Mouse (Mus musculus) embryo, embryonic 9.5 days (tissue): Measurements from ENCODE around the gene Shroom3.

Experiments used
- DNase-seq: peaks from one replicate; pipeline ENCODE4 v3.0.0-alpha.2; 2017; ENCODE audit errors: extremely low spot score

Shroom3 gene

DNA sequence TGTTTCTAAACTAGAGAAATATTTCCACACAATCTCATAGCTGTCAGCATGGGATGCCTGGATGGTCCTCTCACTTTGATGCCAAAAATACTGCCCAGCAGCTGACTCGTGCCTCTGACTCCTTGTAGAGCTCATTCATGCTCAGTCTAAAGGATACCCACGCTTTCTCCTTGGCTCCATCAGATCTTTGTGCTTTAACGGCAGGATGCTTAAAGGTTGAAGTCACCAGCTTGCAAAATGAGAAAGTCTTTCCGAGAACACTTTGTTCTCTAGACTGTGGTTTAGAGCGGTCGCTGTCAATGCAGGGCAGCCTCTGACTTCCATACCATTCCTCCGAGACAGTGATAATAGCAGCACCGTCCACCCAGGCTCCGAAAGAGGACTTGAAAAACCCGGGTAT is 249.8 kb downstream of the Shroom3 start:
- no peak for DNase-seq

- DNase-seq: no peak
Observed at GRCm38 (mm10) chr5:92933599-92934217, 250.5 kb downstream of the Shroom3 start.

DNA sequence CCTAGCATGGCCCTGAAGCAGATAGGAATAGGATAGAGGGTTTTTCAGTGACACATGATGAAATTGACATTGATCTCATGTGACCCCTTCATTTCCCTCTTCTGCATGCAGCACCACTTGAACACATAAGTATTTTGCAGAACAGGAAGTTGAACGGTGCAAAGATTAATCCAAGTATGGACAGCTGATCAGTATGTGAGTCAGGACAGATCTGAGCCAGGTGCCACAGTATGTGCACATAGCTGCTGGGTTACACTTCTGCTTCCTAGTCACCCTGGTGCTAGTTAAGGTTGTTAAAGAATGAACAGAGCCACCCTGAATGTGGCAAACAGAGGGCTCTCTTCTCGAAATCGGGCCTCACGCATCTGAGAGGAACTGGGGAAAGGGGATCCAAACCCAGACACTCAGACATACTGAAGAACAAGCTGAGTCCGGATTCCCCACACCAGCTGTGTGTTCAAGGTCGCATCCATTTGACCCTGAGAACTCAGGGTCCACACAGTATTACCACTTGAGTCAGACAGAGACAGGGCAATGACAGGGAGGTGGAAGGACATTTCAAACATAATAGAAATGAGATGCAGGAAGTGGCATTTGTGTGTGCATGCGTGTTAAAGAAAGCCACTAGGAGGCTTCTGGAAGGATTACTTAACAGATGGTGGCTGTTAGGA is 251.2 kb downstream of the Shroom3 start:
- no peak for DNase-seq

- no peak for DNase-seq
Observed at GRCm38 (mm10) chr5:92935883-92936282, 252.6 kb downstream of the Shroom3 start.

GRCm38 (mm10) chr5:92937701-92938100 is 254.5 kb downstream of the Shroom3 start:
- DNase-seq: no peak

DNA sequence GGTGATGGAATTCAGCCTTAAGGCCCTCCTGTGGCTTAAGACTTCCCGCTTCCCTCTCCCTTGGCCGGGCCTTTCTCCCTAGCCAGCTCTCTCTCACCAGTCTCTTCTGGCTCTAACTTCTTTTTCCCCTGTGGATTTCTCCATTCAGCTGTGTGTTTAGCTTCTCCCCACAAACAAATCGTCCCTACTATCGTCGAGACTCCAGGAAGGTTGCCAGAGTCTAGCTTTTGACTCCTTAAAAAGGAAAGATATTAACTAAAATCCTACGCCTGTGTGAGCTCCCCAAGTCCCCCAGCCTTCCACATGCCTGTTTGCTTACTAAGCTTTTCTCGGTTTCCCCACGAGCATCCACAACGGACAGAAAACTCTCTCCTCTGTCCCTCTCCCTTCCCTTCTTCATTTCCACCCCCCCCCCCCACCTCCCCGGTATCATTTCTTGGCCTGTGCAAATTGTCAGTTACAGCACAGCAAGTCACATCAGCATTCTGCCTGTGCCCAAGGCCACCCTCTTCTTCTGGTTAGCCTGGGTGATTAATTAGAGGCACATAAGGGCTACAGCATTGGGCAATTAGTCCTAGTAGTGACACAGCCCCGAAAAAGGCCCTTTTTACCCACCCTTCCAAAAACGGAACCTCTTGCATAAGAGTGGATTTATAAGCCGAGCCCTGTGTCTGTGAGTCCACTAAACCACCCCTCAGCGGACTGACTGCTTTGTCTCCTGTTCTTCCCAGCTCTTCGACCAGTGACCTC is 256.2 kb downstream of the Shroom3 start:
- DNase-seq: no peak

GRCm38 (mm10) chr5:92942166-92942565 is 258.9 kb downstream of the Shroom3 start:
- DNase-seq: no peak

- no peak for DNase-seq
Observed at GRCm38 (mm10) chr5:92942577-92942976, 259.3 kb downstream of the Shroom3 start.

- no peak for DNase-seq
Observed at GRCm38 (mm10) chr5:92944867-92945266, 261.6 kb downstream of the Shroom3 start.

- no peak for DNase-seq
Observed at GRCm38 (mm10) chr5:92948972-92949745, 265.9 kb downstream of the Shroom3 start.

DNA sequence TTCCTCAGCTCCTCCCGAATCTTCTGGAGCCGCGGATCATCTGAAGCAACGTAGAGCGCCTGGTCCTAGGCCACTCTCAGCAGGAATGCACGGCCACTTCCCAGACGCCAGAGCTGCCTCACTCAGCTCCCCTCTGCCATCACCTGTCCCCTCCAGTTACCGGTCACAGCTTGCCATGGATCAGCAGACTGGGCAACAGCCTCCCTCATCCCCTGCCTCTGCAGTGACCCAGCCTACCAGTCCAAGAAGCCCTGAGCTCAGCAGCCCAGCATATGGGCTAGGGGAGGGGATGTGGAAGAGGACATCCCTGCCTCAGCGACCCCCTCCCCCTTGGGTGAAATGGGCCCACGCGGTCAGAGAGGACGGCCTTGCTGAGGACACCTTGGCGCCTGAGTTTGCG is 267.3 kb downstream of the Shroom3 start:
- no peak for DNase-seq

DNA sequence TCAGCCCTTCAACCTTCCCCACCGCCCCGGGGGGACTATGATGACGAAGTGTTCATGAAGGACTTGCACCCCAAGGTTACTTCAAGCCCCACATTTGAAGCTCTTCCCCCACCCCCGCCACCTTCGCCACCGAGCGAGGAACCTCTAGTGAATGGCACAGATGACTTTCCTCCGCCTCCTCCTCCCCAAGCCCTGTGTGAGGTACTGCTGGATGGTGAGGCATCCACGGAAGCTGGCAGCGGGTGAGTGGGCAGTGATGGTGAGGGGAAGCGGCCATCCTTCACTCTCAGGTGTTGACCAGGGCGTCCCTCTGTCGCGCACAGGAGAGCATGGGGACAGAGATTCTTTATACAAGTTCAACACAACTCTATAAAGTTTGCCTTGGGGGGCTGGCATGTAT is 267.8 kb downstream of the Shroom3 start:
- DNase-seq: no peak

GRCm38 (mm10) chr5:92953865-92954264 is 270.6 kb downstream of the Shroom3 start:
- DNase-seq: no peak

DNA sequence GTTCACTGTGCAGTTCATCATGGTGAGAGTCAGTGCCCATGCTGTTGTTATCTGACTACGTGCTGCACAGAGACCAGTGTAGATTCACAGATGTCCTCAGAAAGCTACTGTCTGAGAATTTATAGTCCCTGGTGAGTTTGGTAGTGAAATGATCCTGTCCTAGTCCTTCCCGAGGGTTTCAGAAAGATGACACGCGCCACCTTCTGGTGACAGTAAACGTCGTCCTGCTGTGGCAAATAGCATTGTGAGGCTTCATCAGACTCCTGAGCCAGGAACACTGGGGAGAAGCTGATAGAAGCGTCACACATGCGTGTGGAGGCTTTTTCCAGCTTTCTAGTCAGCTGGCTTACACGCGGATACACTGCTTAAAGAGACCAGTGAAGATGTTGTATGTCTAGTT is 271.1 kb downstream of the Shroom3 start:
- DNase-seq: peak; percentile 72

- DNase-seq: peak; percentile 51
Observed at GRCm38 (mm10) chr5:92954827-92955475, 271.7 kb downstream of the Shroom3 start.

- DNase-seq: no peak
Observed at GRCm38 (mm10) chr5:92959287-92959686, 276.1 kb downstream of the Shroom3 start.

DNA sequence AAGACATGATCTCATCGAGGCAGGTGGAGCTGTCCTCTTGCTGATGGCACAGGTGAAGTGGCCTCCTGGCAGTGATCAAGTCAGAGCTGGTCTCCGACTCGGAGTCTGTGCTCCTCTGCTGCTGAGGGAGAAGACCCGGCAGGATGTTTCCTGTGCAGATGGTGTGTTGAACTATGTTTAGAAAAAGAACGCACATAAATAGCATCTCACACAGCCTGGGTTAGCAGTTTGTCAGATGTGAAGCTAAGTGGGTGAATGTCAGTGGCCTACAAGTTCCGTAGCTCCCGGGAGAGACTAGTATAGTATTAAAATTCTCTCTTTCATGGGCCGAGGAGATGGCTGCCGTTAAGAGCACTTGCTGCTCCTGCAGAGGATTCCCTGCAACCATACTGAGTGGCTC is 276.5 kb downstream of the Shroom3 start:
- DNase-seq: no peak

DNA sequence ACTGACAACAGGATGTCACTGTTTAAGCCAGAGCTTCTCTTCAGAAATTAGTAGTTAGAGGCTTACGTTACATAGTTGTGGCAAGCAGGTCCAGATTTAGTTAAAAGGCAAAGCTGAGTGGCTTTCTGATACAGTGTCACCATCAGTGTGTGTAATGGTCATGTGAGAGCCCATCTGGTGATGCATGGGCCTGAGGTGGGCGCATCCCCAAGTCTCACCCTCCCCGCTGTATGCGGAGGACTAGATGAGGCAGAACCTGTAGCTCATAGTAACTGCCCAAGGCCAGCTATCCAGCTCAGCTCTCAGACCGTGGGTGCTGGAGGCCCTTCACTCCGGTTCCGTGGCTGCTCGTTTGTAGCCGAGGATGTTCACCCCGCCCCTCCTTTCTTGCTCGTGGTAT is 278.1 kb downstream of the Shroom3 start:
- DNase-seq: no peak

- DNase-seq: no peak
Observed at GRCm38 (mm10) chr5:92961770-92962231, 278.6 kb downstream of the Shroom3 start.

- no peak for DNase-seq
Observed at GRCm38 (mm10) chr5:92964691-92965090, 281.5 kb downstream of the Shroom3 start.

DNA sequence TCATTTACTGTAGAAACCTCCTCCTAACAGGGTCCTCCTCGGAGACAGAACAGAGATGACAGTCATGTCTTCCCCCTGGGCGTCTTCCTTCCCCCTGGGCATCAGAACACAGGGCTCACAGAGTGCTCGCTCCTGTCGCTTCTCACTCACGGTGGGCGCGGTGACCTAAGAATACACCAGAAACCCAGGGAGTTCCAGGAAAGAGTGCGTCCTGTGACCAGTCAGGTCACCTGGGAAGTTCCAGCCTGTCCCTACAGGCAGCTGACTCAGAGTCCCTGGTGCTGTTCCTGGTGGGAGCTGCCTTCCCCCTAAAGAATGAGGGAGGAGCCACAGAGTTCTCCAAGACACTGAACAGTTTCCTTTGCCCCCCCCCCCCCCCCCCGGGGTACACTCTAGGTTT is 283.9 kb downstream of the Shroom3 start:
- no peak for DNase-seq

DNA sequence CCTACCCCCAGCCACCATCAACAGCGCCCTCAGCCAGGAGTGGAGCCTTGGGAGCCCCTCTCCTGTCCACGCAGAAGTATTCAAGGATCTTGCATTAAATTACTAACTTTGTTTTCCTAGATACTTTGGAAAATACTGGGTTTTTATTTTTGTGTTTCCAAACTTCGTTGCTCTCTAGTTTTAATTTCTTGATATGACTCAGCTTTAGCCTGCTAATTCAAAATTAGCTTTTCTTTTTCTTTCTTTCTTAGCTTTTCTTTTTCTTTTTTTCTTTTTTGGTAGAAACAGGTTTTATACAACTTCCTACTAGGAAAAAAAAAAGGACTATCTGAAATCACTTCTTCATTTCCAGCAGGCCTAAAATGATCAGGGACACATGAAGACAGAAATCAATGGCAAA is 284.7 kb downstream of the Shroom3 start:
- no peak for DNase-seq
